Mouse (Mus musculus) megakaryocyte-erythroid progenitor cell, adult 5-6 weeks (primary cell): ENCODE measurements around the gene Ybey. TPM values are rescaled to one million over a fixed set of nuclear protein-coding genes. Genes with fewer than 3 reads are reported as not detected.

Experiments
- ATAC-seq: replicated peaks from 2 replicates; pipeline ENCODE4 v1.8.0; 2016; ENCODE audit warnings: mild to moderate bottlenecking, inconsistent platforms; ENCODE audit not compliant: severe bottlenecking, poor library complexity, low FRiP score, low TSS enrichment
- total RNA-seq, 2 experiments: library from RNA; stranded (forward) in 1 of 2; stranded (reverse) in 1 of 2; fragments of 200-1000, 215-1000 nt in 1 of 2; fragments of >200 nt in 1 of 2; fragmentation: Nextera tagmentation in 1 of 2; gene quantifications; 2 replicates each; pipeline ENCODE4 v1.2.3; 2014 to 2017

Ybey gene
- total RNA-seq, 2 experiments from 2014 or later = 5.4 to 7.5 TPM

GRCm38 (mm10) chr10:76447406-76448229 is 21.3 kb downstream of the Ybey start:
- ATAC-seq = no peak

GRCm38 (mm10) chr10:76445996-76446681 is 22.8 kb downstream of the Ybey start:
- ATAC-seq = no peak

GRCm38 (mm10) chr10:76442178-76443088 is 26.5 kb downstream of the Ybey start, which contains the start of gene Pcnt:
Gene Pcnt, minus strand, starts transcription at chr10:76442786.
- peak; percentile 93 for ATAC-seq

- ATAC-seq = no peak
Observed at GRCm38 (mm10) chr10:76440281-76440680, 28.6 kb downstream of the Ybey start, which contains the start of gene AC141477.1. Gene AC141477.1, minus strand, starts transcription at chr10:76440444.

DNA sequence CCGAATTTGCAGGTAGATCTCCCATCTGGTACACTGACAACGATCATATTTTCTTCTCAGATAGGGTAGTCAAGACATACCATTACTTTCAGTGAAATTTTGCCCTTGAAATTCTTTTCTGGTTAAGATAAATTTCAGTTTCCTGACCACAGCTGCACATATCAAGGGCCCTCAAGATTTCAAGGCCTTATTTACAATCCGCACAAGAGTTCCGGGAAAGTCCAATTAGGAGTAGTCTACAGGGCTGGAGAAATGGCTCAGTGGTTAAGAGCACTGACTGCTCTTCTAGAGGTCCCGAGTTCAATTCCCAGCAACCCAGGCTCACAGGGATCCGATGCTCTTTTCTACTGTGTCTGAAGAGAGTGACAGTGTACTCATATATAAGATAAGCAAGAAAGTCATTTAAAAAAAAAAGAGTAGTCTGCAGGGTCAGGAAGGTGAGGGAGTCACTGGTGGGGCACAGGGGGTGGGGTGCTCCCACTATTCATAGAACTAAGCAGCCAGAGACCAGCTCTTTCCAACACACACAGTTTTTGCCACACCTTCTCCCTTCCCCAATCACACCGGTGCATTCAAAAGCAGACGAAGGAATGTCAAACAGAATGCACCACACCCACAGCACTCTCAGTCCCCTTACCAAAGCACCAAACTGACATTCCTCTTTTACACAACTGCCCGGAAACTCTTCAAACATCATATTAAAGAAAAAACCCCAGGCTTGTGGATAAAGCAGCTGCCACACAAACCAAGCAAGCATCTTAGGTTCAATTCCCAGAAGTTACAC is 29.6 kb downstream of the Ybey start:
- ATAC-seq = no peak

GRCm38 (mm10) chr10:76433925-76434324 is 35.0 kb downstream of the Ybey start:
- ATAC-seq = no peak

DNA sequence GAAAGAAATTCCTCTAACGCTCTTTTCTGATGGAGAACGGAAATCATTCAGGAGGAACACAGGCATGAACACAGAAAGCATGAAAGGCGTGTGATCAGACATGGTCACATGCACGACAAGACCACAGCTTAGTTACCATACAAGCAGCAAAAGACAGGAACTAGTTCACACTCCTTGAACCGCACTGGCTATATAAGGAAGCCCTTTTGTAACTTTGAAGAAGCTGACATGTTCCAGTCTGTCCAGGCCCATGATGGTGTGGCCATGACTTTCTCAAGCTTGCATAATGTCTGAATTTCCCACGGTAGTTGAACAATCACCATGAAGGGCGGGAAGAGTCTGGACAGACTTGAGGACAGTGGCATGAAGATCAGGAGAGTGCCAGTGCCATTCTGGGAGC is 43.2 kb downstream of the Ybey start:
- no peak for ATAC-seq

DNA sequence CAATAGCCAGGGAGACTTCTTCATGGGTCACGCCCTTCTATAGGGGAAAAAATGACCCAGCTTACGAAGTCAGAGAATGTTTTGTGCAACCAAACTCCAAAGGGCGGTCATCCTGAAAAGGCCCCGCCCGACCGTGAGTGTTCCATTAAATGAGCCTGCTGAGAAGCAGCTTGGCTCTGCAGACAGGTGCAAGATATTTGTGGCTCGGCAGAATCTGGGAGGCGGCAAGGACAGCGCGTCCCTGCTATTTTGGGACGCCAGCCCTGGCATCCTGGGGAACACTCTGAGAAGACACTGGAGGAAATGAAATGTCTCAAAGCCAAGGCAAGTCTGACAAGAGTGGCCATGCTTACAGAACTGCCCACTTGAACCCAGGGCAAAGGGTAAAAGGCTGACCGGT is 52.1 kb downstream of the Ybey start:
- no peak for ATAC-seq

Other genes starting within 250 kb of the Ybey start
- 0.59 and 2.0 TPM in 2 replicates for gene Prmt2, start 231.2 kb downstream of the Ybey start, total RNA-seq (2014; fragmentation: Nextera tagmentation)
- 0.42 and 3.7 TPM in 2 replicates for gene Prmt2, start 231.2 kb downstream of the Ybey start, total RNA-seq (2017)
- not detected in 2 replicates for gene S100b, start 215.3 kb downstream of the Ybey start, total RNA-seq (2014; fragmentation: Nextera tagmentation)
- not detected in 2 replicates for gene S100b, start 215.3 kb downstream of the Ybey start, total RNA-seq (2017)
- 1.6 and 2.4 TPM in 2 replicates for gene Dip2a, start 123.8 kb downstream of the Ybey start, total RNA-seq (2014; fragmentation: Nextera tagmentation)
- gene Dip2a, start 123.8 kb downstream of the Ybey start, total RNA-seq (2017) = 0.76 and 3.1 TPM in 2 replicates
- 4.1 TPM in 1 of 2 replicates, not detected in the other for gene AC141477.1, start 28.7 kb downstream of the Ybey start, total RNA-seq (2014; fragmentation: Nextera tagmentation)
- not detected in 2 replicates for gene AC141477.1, start 28.7 kb downstream of the Ybey start, total RNA-seq (2017)
- 43.2 and 60.4 TPM in 2 replicates for gene Pcnt, start 26.3 kb downstream of the Ybey start, total RNA-seq (2014; fragmentation: Nextera tagmentation)
- 58.8 and 71.6 TPM in 2 replicates for gene Pcnt, start 26.3 kb downstream of the Ybey start, total RNA-seq (2017)
- gene 2610028H24Rik, start 20.0 kb downstream of the Ybey start, total RNA-seq (2014; fragmentation: Nextera tagmentation) = not detected in 2 replicates
- not detected in 2 replicates for gene 2610028H24Rik, start 20.0 kb downstream of the Ybey start, total RNA-seq (2017)
- gene Mcm3ap, start 187 bp downstream of the Ybey start, total RNA-seq (2014; fragmentation: Nextera tagmentation) = 60.1 and 94.2 TPM in 2 replicates
- gene Mcm3ap, start 187 bp downstream of the Ybey start, total RNA-seq (2017) = 63.5 and 87.7 TPM in 2 replicates
- gene Lss, start 62.5 kb upstream of the Ybey start, total RNA-seq (2014; fragmentation: Nextera tagmentation) = 7.5 and 11.4 TPM in 2 replicates
- 9.9 and 15.6 TPM in 2 replicates for gene Lss, start 62.5 kb upstream of the Ybey start, total RNA-seq (2017)
- not detected in 2 replicates for gene Spatc1l, start 93.2 kb upstream of the Ybey start, total RNA-seq (2014; fragmentation: Nextera tagmentation)
- gene Spatc1l, start 93.2 kb upstream of the Ybey start, total RNA-seq (2017) = not detected in 2 replicates
- not detected in 2 replicates for gene Ftcd, start 106.5 kb upstream of the Ybey start, total RNA-seq (2014; fragmentation: Nextera tagmentation)
- not detected in 2 replicates for gene Ftcd, start 106.5 kb upstream of the Ybey start, total RNA-seq (2017)
- 0.70 TPM in 1 of 2 replicates, not detected in the other for gene Col6a2, start 154.5 kb upstream of the Ybey start, total RNA-seq (2014; fragmentation: Nextera tagmentation)
- gene Col6a2, start 154.5 kb upstream of the Ybey start, total RNA-seq (2017) = not detected in 2 replicates